Comparison of ENCODE assay signal across 8 mouse cellular contexts in the genomic region with DNA sequence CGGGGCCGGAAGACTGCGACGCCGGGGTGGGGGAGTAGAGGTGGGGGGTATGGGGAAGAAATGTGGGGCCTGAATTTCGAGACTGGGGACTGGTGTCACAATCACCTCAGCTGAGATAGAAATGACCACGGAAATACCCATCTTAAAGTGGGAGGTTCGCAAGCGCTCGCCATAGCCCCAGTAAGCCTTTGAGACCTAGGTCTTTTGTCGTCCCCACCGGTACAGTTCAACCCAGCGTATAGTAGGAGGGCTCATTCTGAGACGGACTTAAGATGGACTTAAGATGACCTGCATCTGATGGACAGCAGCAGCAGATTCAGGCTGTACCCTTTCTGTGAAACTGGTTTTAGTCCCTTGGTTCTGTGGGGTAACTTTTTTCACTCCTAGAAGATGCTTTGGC.
DNase-seq lines count a peak whose midpoint lies in the region; ATAC-seq and TF ChIP-seq lines count a peak whose summit lies in the region.

No protein-coding gene starts in this region.

- peak overlapping the region; percentile 89 for H3K4me2 ChIP-seq in lung, embryonic 14.5 days
- H3K4me2 ChIP-seq in embryonic facial prominence, embryonic 15.5 days (replicated peaks): peak overlapping the region; percentile 91
- H3K4me2 ChIP-seq in intestine, postnatal 0 days (replicated peaks; ENCODE audit: low read depth): peak overlapping the region; percentile 87
- peak overlapping the region; percentile 70 for H3K4me2 ChIP-seq in neural tube, embryonic 14.5 days (ENCODE audit: low read depth, low read length)

- H3K27me3 ChIP-seq in lung, embryonic 14.5 days (ENCODE audit: insufficient read depth, low read length): no peaks in the 10 kb centered on the region
- peaks cover 7% of the 10 kb centered on the region; the same call in 1 of the 2 replicates for H3K27me3 ChIP-seq in embryonic facial prominence, embryonic 15.5 days
- no peaks in the 10 kb centered on the region; the same call in 1 of the 2 replicates for H3K27me3 ChIP-seq in intestine, postnatal 0 days (replicated peaks; ENCODE audit: control insufficient read depth, insufficient read depth, low read length)
- H3K27me3 ChIP-seq in neural tube, embryonic 14.5 days (ENCODE audit: control insufficient read depth, insufficient read depth, low read length): peaks cover 3% of the 10 kb centered on the region; the same call in 1 of the 2 replicates

- peak overlapping the region; percentile 58 for H3K9ac ChIP-seq in lung, embryonic 14.5 days
- H3K9ac ChIP-seq in embryonic facial prominence, embryonic 15.5 days: peak overlapping the region; percentile 31; the same call in 1 of the 2 replicates
- H3K9ac ChIP-seq in intestine, postnatal 0 days (ENCODE audit: low read depth, low read length): peak overlapping the region; percentile 40
- peak overlapping the region; percentile 43 for H3K9ac ChIP-seq in neural tube, embryonic 14.5 days (replicated peaks; ENCODE audit: low read depth, low read length)

- H3K9me3 ChIP-seq in lung, embryonic 14.5 days (ENCODE audit: low read depth, low read length): no peaks in the 10 kb centered on the region
- no peaks in the 10 kb centered on the region for H3K9me3 ChIP-seq in embryonic facial prominence, embryonic 15.5 days (replicated peaks)
- H3K9me3 ChIP-seq in intestine, postnatal 0 days (ENCODE audit: control insufficient read depth): no peaks in the 10 kb centered on the region
- no peaks in the 10 kb centered on the region for H3K9me3 ChIP-seq in neural tube, embryonic 14.5 days (ENCODE audit: control insufficient read depth, low read length)

- ATAC-seq in lung, embryonic 14.5 days (ENCODE audit: insufficient read depth): peak; percentile 55; the same call in 1 of the 2 replicates
- peak; percentile 26; the same call in 1 of the 2 replicates for ATAC-seq in embryonic facial prominence, embryonic 15.5 days (ENCODE audit: insufficient number of reproducible peaks, low FRiP score, low TSS enrichment, low read depth)
- ATAC-seq in intestine, postnatal 0 days: 0 out of 2 replicates have a peak, but pooled peaks have one; percentile 18
- ATAC-seq in neural tube, embryonic 14.5 days (ENCODE audit: low read depth): no peak

- 0% methylated on average over 14 of the region's 14 CpGs for WGBS in lung, embryonic 14.5 days
- WGBS in embryonic facial prominence, embryonic 15.5 days: 1% methylated on average over 14 of the region's 14 CpGs
- under 1% methylated on average over 14 of the region's 14 CpGs for WGBS in intestine, postnatal 0 days
- 2% methylated on average over 14 of the region's 14 CpGs for WGBS in neural tube, embryonic 14.5 days

- DNase-seq in lung, embryonic 14.5 days: no peak
- no peak for DNase-seq in lung, postnatal 4 days
- no peak for DNase-seq in yolk sac, embryonic 10.5 days (ENCODE audit: low spot score)
- no peak for DNase-seq in gastrocnemius, postnatal 4 days (ENCODE audit: low spot score in 2 of 2)
- DNase-seq in thymus, postnatal 4 days: no peak

- no peak overlapping the region for H3K27ac ChIP-seq in lung, embryonic 14.5 days (ENCODE audit: low read depth)
- H3K27ac ChIP-seq in embryonic facial prominence, embryonic 15.5 days (replicated peaks): peak overlapping the region; percentile 41; the same call in 1 of the 2 replicates
- no peak overlapping the region for H3K27ac ChIP-seq in intestine, postnatal 0 days (ENCODE audit: low read depth, low read length)
- H3K27ac ChIP-seq in neural tube, embryonic 14.5 days (ENCODE audit: low read depth, low read length): no peak overlapping the region

- H3K4me3 ChIP-seq in lung, embryonic 14.5 days (ENCODE audit: low read depth, low read length): peak overlapping the region; percentile 57
- peak overlapping the region; percentile 58 for H3K4me3 ChIP-seq in embryonic facial prominence, embryonic 15.5 days (replicated peaks)
- peak overlapping the region; percentile 55 for H3K4me3 ChIP-seq in intestine, postnatal 0 days (ENCODE audit: low read depth, low read length)
- peak overlapping the region; percentile 41 for H3K4me3 ChIP-seq in neural tube, embryonic 14.5 days (ENCODE audit: low read depth, low read length)

- no peak for TF ChIP-seq CTCF in lung, embryonic 14.5 days (IDR thresholded peaks at IDR 0.05; ENCODE audit: low read depth)
- TF ChIP-seq CTCF in intestine, postnatal 0 days (IDR thresholded peaks at IDR 0.05; ENCODE audit: low read depth): no peak

- no peaks in the 10 kb centered on the region for H3K36me3 ChIP-seq in lung, embryonic 14.5 days (ENCODE audit: insufficient read depth)
- H3K36me3 ChIP-seq in embryonic facial prominence, embryonic 15.5 days: no peaks in the 10 kb centered on the region
- no peaks in the 10 kb centered on the region for H3K36me3 ChIP-seq in intestine, postnatal 0 days (ENCODE audit: control insufficient read depth, insufficient read depth)
- H3K36me3 ChIP-seq in neural tube, embryonic 14.5 days (ENCODE audit: control insufficient read depth, insufficient read depth, low read length): no peaks in the 10 kb centered on the region

- no peaks in the 10 kb centered on the region for H3K4me1 ChIP-seq in lung, embryonic 14.5 days (ENCODE audit: insufficient read depth)
- 0 out of 2 replicates have a peak, but pooled peaks cover 6% of the 10 kb centered on the region for H3K4me1 ChIP-seq in embryonic facial prominence, embryonic 15.5 days
- H3K4me1 ChIP-seq in intestine, postnatal 0 days (replicated peaks; ENCODE audit: control insufficient read depth, insufficient read depth, low read length): no peaks in the 10 kb centered on the region
- H3K4me1 ChIP-seq in neural tube, embryonic 14.5 days (ENCODE audit: control insufficient read depth, insufficient read depth, low read length): no peaks in the 10 kb centered on the region
